Mouse (Mus musculus) CH12.LX (cell line): ENCODE measurements around the gene Defb39.

Experiments used
- CTCF ChIP-seq, 2 experiments: IDR thresholded peaks in 1 of 2; conservative IDR thresholded peaks in 1 of 2; 2 replicates each; pipeline ENCODE4 v1.5.1; 2011 to 2012; ENCODE audit warnings: low read depth in 2 of 2, low read length in 2 of 2, improper control_type of control experiment in 1 of 2, inconsistent platforms in 1 of 2, mild to moderate bottlenecking in 1 of 2, moderate library complexity in 1 of 2
- ELF1 ChIP-seq: IDR thresholded peaks from 2 replicates; pipeline ENCODE4 v1.6.1; 2014; ENCODE audit warnings: low read depth, mild to moderate bottlenecking, inconsistent platforms, low read length, improper control_type of control experiment
- MXI1 ChIP-seq: IDR thresholded peaks from 2 replicates; pipeline ENCODE4 v1.6.1; 2011; ENCODE audit warnings: mild to moderate bottlenecking, low read depth, low read length, improper control_type of control experiment
- NELFE ChIP-seq: IDR thresholded peaks from 2 replicates; pipeline ENCODE4 v1.6.1; 2011; ENCODE audit warnings: low read depth, low read length, improper control_type of control experiment
- POLR2A ChIP-seq: IDR thresholded peaks from 2 replicates; pipeline ENCODE4 v1.6.1; 2011; ENCODE audit warnings: low read depth, mild to moderate bottlenecking, improper control_type of control experiment, low read length
- USF2 ChIP-seq: conservative IDR thresholded peaks from 2 replicates; pipeline ENCODE4 v1.6.1; 2011; ENCODE audit warnings: low read depth, low read length, improper control_type of control experiment
- ZC3H11A ChIP-seq: IDR thresholded peaks from 2 replicates; pipeline ENCODE4 v1.6.1; 2012; ENCODE audit warnings: low read depth, mild to moderate bottlenecking, inconsistent platforms, low read length, improper control_type of control experiment

GRCm38 (mm10) chr8:19026466-19026865, 38.1 kb downstream of the Defb39 start, which contains the start of gene Defb38:
- TF ChIP-seq CTCF (conservative IDR thresholded peaks at IDR 0.05 in 1 of 2, IDR thresholded peaks at IDR 0.05 in 1 of 2; ENCODE audit: low read depth in 2 of 2, low read length in 2 of 2), result no peak
- no peak for TF ChIP-seq USF2
- TF ChIP-seq MXI1, result no peak
- TF ChIP-seq POLR2A, result no peak
- no peak for TF ChIP-seq NELFE
- no peak for TF ChIP-seq ZC3H11A
- no peak for TF ChIP-seq ELF1
